Mouse (Mus musculus) neural tube, embryonic 12.5 days (tissue): ENCODE data around the gene 2900011O08Rik. TPM values are rescaled to one million over a fixed set of nuclear protein-coding genes. Genes with fewer than 3 reads are reported as not detected.
"Not testable (repeated sequence)": the region's sequence is repeated elsewhere in the genome, so short reads cannot be mapped to it uniquely, and the experiment has no call there.

Experiments
- ATAC-seq: fragments of 200-750 bp; cut with Nextera tagmentation; 2 replicates; pipeline ENCODE4 v1.8.0; 2017; ENCODE audit warnings: low read depth, mild to moderate bottlenecking, moderate TSS enrichment, moderate library complexity; ENCODE audit not compliant: low FRiP score
- H3K27ac ChIP-seq: fragments of 300-500 bp; sonication (generic); 2 replicates; pipeline ENCODE4 v1.5.1; 2016
- H3K27me3 ChIP-seq: fragments of 300-500 bp; sonication (generic); replicated peaks from 2 replicates; pipeline ENCODE4 v1.6.1; 2016; ENCODE audit warnings: mild to moderate bottlenecking
- H3K36me3 ChIP-seq: fragments of 300-500 bp; sonication (generic); 2 replicates; pipeline ENCODE4 v1.6.1; 2016; ENCODE audit warnings: mild to moderate bottlenecking
- H3K4me1 ChIP-seq: fragments of 300-500 bp; sonication (generic); 2 replicates; pipeline ENCODE4 v1.6.1; 2016
- H3K4me2 ChIP-seq: fragments of 300-500 bp; sonication (generic); replicated peaks from 2 replicates; pipeline ENCODE4 v1.6.1; 2016; ENCODE audit warnings: mild to moderate bottlenecking
- H3K4me3 ChIP-seq: fragments of 300-500 bp; sonication (generic); 2 replicates; pipeline ENCODE4 v1.5.1; 2016
- H3K9ac ChIP-seq: fragments of 300-500 bp; sonication (generic); 2 replicates; pipeline ENCODE4 v1.6.1; 2016; ENCODE audit warnings: mild to moderate bottlenecking
- H3K9me3 ChIP-seq: fragments of 300-500 bp; sonication (generic); 2 replicates; pipeline ENCODE4 v1.6.1; 2016; ENCODE audit warnings: mild to moderate bottlenecking
- WGBS: fragments of 180-500 bp; shearing (Covaris S2); methylation state at CpG from one replicate; pipeline ENCODE4 v1.1.7; 2016; 5-methylcytosine and 5-hydroxymethylcytosine counted together
- polyA plus RNA-seq: library from polyadenylated mRNA; unstranded; fragments of >200 nt; fragmentation: Nextera tagmentation; extraction: Ambion mirVana; gene quantifications from 2 replicates; pipeline ENCODE4 v1.2.1, GENCODE M21; 2016

2900011O08Rik gene
- polyA plus RNA-seq, 1 experiment from 2014 or later: 62.3 TPM

DNA sequence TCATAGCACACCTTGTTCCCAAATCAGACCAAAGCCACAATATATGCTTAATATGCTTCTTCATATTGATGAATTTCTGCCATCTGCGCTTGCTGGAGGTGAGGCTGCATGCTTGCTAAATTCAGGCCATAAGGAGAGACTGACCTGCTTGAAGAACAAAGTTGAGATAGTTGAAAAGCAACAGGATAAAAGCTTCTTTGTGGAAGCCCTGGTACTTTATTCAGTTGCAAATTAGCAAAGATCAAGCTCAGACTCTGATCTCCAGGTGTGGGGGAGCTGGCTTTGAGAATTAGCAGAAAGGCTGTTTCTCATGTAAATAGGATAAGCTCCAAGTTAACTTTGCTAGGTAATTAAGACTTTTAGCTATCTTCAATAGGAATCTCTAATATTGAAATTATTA is 9.4 kb upstream of the 2900011O08Rik start:
- not testable (repeated sequence) for H3K4me2 ChIP-seq, H3K9me3 ChIP-seq, H3K4me1 ChIP-seq, H3K27ac ChIP-seq, H3K4me3 ChIP-seq, H3K27me3 ChIP-seq, H3K36me3 ChIP-seq, ATAC-seq, H3K9ac ChIP-seq
- 53% methylated on average over 1 of the region's 1 CpGs for WGBS

DNA sequence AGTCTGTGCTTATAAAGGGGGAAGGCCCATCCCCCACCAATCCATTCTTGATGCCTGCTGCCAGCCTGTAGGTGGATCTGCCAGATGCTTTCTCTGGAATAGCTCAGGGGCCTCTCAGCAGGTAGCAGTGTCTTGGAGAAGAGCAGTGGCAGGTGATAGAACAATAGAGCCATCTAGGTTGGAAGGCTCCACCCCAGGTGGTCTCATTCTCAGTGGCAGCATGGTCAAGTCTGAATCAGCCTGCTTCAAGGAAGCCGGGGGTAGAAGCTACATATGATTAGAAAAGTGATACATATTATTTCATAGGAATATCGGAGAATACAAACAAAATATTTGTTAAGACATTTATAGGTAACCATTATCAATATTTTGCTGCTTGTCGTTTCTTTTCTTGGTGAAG is 4.7 kb upstream of the 2900011O08Rik start:
- not testable (repeated sequence) for H3K9ac ChIP-seq, H3K27me3 ChIP-seq, ATAC-seq, H3K4me1 ChIP-seq, H3K9me3 ChIP-seq, H3K36me3 ChIP-seq, H3K4me2 ChIP-seq, H3K27ac ChIP-seq, H3K4me3 ChIP-seq
- 75% methylated on average over 3 of the region's 3 CpGs for WGBS

DNA sequence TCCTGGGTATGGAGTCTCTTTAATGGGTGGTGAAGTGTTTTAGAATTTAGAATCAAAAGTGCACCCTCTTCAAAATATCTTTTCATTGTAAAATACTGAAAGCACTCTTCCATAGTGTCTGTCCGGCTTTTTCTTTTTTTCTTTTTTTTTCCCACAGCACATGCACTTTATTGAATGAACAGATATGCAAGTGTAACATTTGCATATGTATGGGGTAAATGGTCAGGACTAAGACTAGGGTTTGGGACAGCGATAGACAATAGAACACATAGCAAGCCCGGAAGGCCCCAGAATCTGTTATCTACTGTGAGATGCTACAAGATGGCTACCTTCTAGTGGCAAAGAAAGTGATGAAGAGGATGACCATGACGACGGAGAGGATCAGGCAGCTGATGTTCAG is 3.2 kb upstream of the 2900011O08Rik start:
- Histone ChIP-seq H3K36me3 (no peaks in the 10 kb centered on the region), H3K4me3 (no peak overlapping the region), H3K4me2 (no peak overlapping the region), H3K27me3 (no peaks in the 10 kb centered on the region), H3K9ac (no peak overlapping the region), H3K27ac (no peak overlapping the region), H3K9me3 (no peaks in the 10 kb centered on the region), H3K4me1 (peaks cover 7% of the 10 kb centered on the region; the same call in 1 of the 2 replicates)
- no peak for ATAC-seq
- WGBS: 83% methylated on average over 5 of the region's 5 CpGs

DNA sequence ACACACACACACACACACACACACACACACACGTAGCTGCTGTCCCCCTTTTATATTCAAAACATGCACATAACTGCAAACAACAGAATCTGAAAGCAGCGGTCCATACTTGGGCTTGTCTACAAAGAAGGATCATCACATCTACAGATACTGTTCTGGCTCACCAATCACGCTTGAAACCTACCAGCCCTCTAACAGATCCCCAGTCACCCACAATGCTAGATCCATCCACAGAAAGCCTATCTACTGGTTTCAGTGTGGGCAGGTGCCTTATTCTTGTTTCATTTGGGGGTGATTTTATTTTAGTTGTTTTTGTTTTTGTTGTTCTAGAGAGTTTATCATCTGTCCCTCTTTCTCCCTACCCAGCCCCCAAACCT is 219 bp upstream of the 2900011O08Rik start:
- WGBS: 51% methylated on average over 3 of the region's 3 CpGs
- Histone ChIP-seq H3K27me3 (no peaks in the 10 kb centered on the region), H3K4me2 (peak overlapping the region; percentile 68), H3K9ac (peak overlapping the region; percentile 68), H3K36me3 (no peaks in the 10 kb centered on the region), H3K4me1 (peaks cover 10% of the 10 kb centered on the region; the same call in 1 of the 2 replicates), H3K9me3 (no peaks in the 10 kb centered on the region), H3K27ac (0 out of 2 replicates have a peak overlapping the region, but pooled peaks have one; percentile 70), H3K4me3 (peak overlapping the region; percentile 50)
- peak; percentile 39; the same call in 1 of the 2 replicates for ATAC-seq

DNA sequence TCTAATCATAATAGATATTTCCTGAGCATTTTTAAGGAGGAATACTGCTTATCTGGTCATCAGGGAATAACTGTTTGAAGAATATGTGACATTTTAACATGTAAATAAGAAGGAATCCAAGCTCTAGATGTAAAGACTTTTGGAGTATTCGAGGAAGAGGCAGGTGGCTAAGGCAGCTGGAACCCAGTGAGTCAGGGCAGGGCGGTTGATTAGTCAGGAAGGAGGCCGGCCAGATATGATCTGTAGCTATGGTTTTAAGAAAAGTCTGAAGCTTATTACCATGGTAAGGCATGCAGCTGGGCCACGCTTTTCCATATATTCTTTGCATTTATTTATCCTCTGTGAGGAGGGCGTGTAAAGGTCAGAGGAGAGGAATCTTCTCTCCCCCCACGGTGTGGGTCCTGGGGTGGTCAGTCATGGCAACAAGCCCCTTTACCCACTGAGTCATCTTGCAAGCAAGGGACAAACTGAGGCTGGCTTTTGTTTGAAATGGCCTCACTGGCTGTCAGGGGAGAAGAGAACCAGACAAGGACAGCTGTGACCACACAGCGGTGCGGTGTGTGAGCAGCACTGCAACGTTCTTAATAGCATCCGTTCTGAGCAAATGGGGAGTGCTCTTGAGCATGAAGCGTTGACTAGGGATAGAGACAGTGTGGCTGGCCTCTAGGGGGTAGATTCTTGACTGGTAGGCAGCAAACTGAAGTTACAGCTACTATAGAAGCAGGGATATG is 6.3 kb downstream of the 2900011O08Rik start:
- Histone ChIP-seq H3K9ac (no peak overlapping the region), H3K4me3 (no peak overlapping the region), H3K27ac (no peak overlapping the region), H3K4me1 (peaks cover 8% of the 10 kb centered on the region; the same call in 1 of the 2 replicates), H3K27me3 (no peaks in the 10 kb centered on the region), H3K36me3 (no peaks in the 10 kb centered on the region), H3K4me2 (no peak overlapping the region), H3K9me3 (no peaks in the 10 kb centered on the region)
- no peak for ATAC-seq
- 86% methylated on average over 11 of the region's 11 CpGs for WGBS

DNA sequence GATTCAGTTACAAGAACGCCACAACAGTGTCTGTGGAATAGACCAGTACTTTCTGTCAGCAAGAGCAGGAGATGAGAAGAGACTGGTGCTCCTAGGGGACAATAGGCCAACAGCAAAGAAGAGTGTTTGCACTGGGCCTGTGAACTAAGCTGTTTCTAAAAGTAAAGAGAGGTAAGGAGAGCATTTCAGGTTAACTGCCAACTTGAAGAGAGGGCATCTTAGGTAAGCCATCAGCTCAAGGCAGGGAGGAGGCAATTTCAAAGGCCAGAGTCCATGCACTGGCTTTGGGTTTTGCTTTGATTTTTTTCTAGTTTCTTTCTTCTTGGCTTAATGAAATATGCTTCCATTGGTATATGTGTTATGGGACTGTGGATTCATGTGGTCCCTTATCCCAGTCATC is 7.7 kb downstream of the 2900011O08Rik start:
- H3K27ac ChIP-seq: no peak overlapping the region
- ATAC-seq: no peak
- H3K27me3 ChIP-seq: no peaks in the 10 kb centered on the region
- H3K4me3 ChIP-seq: no peak overlapping the region
- 86% methylated on average over 1 of the region's 1 CpGs for WGBS
- no peaks in the 10 kb centered on the region for H3K4me1 ChIP-seq
- H3K36me3 ChIP-seq: no peaks in the 10 kb centered on the region
- H3K9ac ChIP-seq: no peak overlapping the region
- H3K9me3 ChIP-seq: no peaks in the 10 kb centered on the region
- no peak overlapping the region for H3K4me2 ChIP-seq

DNA sequence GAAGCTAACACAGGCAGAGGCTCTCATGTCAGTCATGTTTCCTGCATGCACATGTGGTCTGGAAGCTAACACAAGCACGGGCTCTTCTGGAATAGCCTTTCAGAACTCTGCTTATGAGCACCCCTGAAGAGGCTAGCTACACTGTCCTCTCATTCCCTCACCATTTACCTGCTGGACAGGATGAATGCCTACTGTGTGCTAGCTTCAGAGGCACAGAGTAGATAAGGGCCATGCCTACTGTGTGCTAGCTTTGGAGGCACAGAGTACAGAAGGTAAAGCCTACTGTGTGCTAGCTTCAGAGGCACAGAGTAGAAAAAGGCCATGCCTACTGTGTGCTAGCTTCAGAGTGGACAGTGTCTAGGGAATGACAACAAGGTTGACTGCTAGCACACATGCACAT is 8.1 kb downstream of the 2900011O08Rik start:
- Histone ChIP-seq H3K9ac (no peak overlapping the region), H3K4me3 (no peak overlapping the region), H3K4me1 (no peaks in the 10 kb centered on the region), H3K36me3 (no peaks in the 10 kb centered on the region), H3K4me2 (no peak overlapping the region), H3K27me3 (no peaks in the 10 kb centered on the region), H3K9me3 (no peaks in the 10 kb centered on the region), H3K27ac (no peak overlapping the region)
- 88% methylated on average over 1 of the region's 1 CpGs for WGBS
- no peak for ATAC-seq

DNA sequence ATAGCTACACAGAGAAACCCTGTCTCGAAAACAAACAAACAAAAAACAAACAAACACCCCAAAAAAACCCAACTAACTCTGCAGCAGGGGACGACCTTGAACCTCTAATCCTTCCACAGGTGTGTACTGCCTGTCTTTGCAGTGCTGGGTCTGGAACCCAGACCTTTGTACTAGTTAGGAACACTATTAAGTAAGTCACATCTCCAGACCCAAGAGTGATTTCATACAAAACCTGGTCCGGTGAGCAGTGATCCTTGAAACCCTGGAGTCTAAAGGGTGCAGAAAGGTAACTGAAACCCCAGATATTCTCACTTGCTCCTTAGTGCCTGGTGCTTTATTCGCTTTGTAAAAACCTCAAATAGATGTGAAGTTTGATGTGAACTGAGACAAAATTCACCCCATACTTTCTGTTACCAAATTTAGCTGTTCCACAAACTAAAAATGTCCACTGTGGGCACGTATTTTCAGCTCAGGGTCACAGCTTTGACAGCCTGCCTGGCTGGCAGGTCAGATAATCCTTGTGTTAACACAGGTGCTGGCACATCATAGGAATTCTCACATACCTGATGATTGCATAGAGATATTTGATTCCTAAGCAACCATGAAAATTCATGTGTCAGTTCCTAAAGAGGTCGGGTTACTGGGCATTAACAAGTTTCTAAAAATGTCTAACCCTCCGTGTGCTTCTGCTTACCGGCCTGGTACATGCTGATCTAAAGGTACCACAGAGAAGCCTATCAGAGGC is 17.2 kb downstream of the 2900011O08Rik start:
- H3K4me1 ChIP-seq: 0 out of 2 replicates have a peak, but pooled peaks cover 4% of the 10 kb centered on the region
- H3K27ac ChIP-seq: no peak overlapping the region
- 71% methylated on average over 8 of the region's 8 CpGs for WGBS
- no peak overlapping the region for H3K4me2 ChIP-seq
- H3K9ac ChIP-seq: no peak overlapping the region
- no peak for ATAC-seq
- H3K9me3 ChIP-seq: no peaks in the 10 kb centered on the region
- H3K4me3 ChIP-seq: no peak overlapping the region
- H3K36me3 ChIP-seq: no peaks in the 10 kb centered on the region
- H3K27me3 ChIP-seq: no peaks in the 10 kb centered on the region

DNA sequence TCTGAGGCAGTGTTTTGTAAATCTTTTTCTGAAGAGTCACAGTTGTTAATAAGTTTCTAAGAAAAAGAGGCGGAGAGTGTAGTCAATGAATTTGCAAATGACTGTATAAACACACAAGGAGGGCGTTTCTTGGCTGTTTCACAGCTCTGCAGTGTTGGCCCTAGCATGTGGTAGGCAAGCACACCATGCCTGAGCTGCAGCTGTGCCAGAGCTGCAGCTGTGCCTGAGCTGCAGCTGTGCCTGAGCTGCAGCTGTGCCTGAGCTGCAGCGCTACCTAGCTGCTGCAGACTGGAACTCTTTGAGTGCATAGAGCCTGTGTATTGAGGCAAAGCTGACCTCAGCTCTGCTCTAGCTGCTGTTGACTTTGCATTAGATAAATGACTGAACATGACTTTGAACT is 17.8 kb downstream of the 2900011O08Rik start:
- ATAC-seq: no peak
- no peak overlapping the region for H3K27ac ChIP-seq
- H3K36me3 ChIP-seq: no peaks in the 10 kb centered on the region
- 0 out of 2 replicates have a peak, but pooled peaks cover 4% of the 10 kb centered on the region for H3K4me1 ChIP-seq
- H3K9ac ChIP-seq: no peak overlapping the region
- 27% methylated on average over 3 of the region's 3 CpGs for WGBS
- H3K4me3 ChIP-seq: no peak overlapping the region
- no peaks in the 10 kb centered on the region for H3K27me3 ChIP-seq
- no peaks in the 10 kb centered on the region for H3K9me3 ChIP-seq
- H3K4me2 ChIP-seq: no peak overlapping the region

DNA sequence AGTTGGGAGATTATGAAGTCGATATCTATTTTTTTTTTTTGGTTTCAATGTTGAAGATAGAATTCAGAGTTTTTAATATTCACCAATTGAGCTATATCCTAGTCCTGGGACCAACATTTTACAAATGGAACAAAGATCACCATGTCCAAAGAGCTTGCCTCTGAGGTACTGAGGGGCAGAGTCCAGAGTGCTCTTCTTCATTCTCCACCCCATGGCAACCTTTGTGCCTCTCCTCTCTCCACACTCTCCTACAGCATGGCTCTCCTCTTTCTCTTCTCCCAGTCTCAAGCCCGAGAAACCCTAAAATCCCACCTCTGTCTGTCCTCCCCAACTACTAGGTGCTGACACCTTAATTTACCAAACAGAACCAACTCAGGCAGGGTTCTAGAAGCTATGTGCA is 18.3 kb downstream of the 2900011O08Rik start:
- ATAC-seq: no peak
- Histone ChIP-seq H3K9ac (no peak overlapping the region), H3K4me3 (no peak overlapping the region), H3K4me2 (no peak overlapping the region), H3K27ac (no peak overlapping the region), H3K9me3 (no peaks in the 10 kb centered on the region), H3K36me3 (no peaks in the 10 kb centered on the region), H3K4me1 (0 out of 2 replicates have a peak, but pooled peaks cover 4% of the 10 kb centered on the region), H3K27me3 (no peaks in the 10 kb centered on the region)
- 83% methylated on average over 2 of the region's 2 CpGs for WGBS

DNA sequence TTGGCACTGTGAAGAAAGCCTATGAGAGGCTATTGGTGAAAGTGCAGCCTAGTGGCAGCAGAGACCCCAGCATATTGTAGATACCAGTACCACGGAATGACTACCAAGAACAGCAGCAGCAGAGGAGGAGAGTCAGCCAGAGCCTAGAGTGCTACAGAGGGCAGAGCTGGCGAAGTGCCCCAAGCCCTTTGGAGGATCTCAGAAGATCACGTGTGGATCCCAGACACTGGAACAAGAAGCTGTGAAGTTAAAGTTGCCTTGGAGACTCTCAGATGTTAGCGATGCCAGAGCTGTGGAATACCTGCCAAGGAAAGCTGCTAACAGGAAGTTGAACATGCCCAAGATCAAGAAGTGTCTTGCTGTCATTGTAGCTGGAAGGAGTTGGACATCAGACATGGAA is 18.9 kb downstream of the 2900011O08Rik start:
- H3K4me1 ChIP-seq: 0 out of 2 replicates have a peak, but pooled peaks cover 4% of the 10 kb centered on the region
- no peaks in the 10 kb centered on the region for H3K27me3 ChIP-seq
- H3K9ac ChIP-seq: no peak overlapping the region
- no peak overlapping the region for H3K4me2 ChIP-seq
- no peaks in the 10 kb centered on the region for H3K9me3 ChIP-seq
- no peak for ATAC-seq
- no peak overlapping the region for H3K27ac ChIP-seq
- no peaks in the 10 kb centered on the region for H3K36me3 ChIP-seq
- no peak overlapping the region for H3K4me3 ChIP-seq
- 89% methylated on average over 4 of the region's 4 CpGs for WGBS

DNA sequence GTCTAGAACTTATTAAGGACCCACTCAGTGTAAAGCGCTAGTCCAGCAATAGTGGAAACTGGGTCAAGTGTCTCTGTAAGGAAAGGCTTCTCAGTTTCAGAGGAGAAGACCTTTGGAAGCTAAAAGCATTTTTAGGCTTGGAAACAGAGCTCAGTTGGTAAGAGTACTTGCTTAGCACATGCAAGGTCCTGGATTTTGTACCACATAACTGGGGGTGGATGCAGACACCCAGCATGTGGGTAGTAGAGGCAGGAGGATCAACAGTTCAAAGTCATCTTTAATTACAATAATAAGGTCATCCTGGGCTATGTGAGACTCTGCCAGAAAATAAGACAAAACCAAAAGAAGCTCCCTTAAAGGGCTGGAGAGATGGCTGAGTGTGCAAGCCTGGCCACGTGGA is 21.7 kb downstream of the 2900011O08Rik start:
- Histone ChIP-seq H3K4me3 (no peak overlapping the region), H3K9me3 (no peaks in the 10 kb centered on the region), H3K27ac (no peak overlapping the region), H3K4me1 (0 out of 2 replicates have a peak, but pooled peaks cover 4% of the 10 kb centered on the region), H3K4me2 (no peak overlapping the region), H3K9ac (no peak overlapping the region), H3K36me3 (no peaks in the 10 kb centered on the region), H3K27me3 (no peaks in the 10 kb centered on the region)
- no peak for ATAC-seq
- 82% methylated on average over 2 of the region's 2 CpGs for WGBS
